Mouse (Mus musculus) liver, embryonic 14.5 days (tissue): Measurements from ENCODE around the gene Mgll. TPM values are rescaled to one million over a fixed set of nuclear protein-coding genes. Genes with fewer than 3 reads are reported as not detected.

ENCODE experiments used
- ATAC-seq: fragments of 200-750 bp; cut with Nextera tagmentation; 2 replicates; pipeline ENCODE4 v1.8.0; 2017; ENCODE audit warnings: moderate number of reproducible peaks, mild to moderate bottlenecking, moderate library complexity; ENCODE audit not compliant: insufficient read depth
- DNase-seq, 3 experiments: peaks; one replicate each; pipeline ENCODE4 v3.0.0-alpha.2; 2012 to 2013; ENCODE audit warnings: low read depth in 3 of 3, low spot score in 3 of 3
- H3K27ac ChIP-seq: fragments of 300-500 bp; sonication (generic); 2 replicates; pipeline ENCODE4 v1.5.1; 2014; ENCODE audit warnings: moderate library complexity, mild to moderate bottlenecking, control low read depth, inconsistent platforms
- H3K27me3 ChIP-seq: fragments of 300-500 bp; sonication (generic); 2 replicates; pipeline ENCODE4 v1.6.1; 2014; ENCODE audit warnings: mild to moderate bottlenecking, low read length, moderate library complexity; ENCODE audit not compliant: control insufficient read depth, insufficient read depth
- H3K36me3 ChIP-seq: fragments of 300-500 bp; sonication (generic); replicated peaks from 2 replicates; pipeline ENCODE4 v1.6.1; 2014; ENCODE audit warnings: low read depth; ENCODE audit not compliant: control insufficient read depth, insufficient read depth
- H3K4me1 ChIP-seq, 2 experiments: fragments of 200-500 bp in 1 of 2; fragments of 300-500 bp in 1 of 2; sonication (generic) in 1 of 2; replicated peaks; 2 replicates each; pipeline ENCODE4 v1.6.1; 2012 to 2014; ENCODE audit warnings: antibody characterized with exemption in 1 of 2, inconsistent platforms in 1 of 2, low read length in 1 of 2; ENCODE audit not compliant: control insufficient read depth in 2 of 2, insufficient read depth in 2 of 2
- H3K4me2 ChIP-seq: fragments of 300-500 bp; sonication (generic); 2 replicates; pipeline ENCODE4 v1.6.1; 2014; ENCODE audit warnings: low read depth, mild to moderate bottlenecking, control low read depth, moderate library complexity
- H3K4me3 ChIP-seq, 2 experiments: fragments of 200-500 bp in 1 of 2; fragments of 300-500 bp in 1 of 2; sonication (generic) in 1 of 2; 2 replicates each; pipeline ENCODE4 v1.5.1; 2012 to 2014; ENCODE audit warnings: low read depth in 2 of 2, low read length in 2 of 2, mild to moderate bottlenecking in 2 of 2, control low read depth in 1 of 2, inconsistent platforms in 1 of 2, moderate library complexity in 1 of 2; ENCODE audit not compliant: insufficient read depth in 1 of 2
- H3K9ac ChIP-seq: fragments of 300-500 bp; sonication (generic); replicated peaks from 2 replicates; pipeline ENCODE4 v1.6.1; 2014; ENCODE audit warnings: mild to moderate bottlenecking, control low read depth, moderate library complexity
- H3K9me3 ChIP-seq: fragments of 300-500 bp; sonication (generic); 2 replicates; pipeline ENCODE4 v1.6.1; 2016; ENCODE audit warnings: low read length, mixed read lengths; ENCODE audit not compliant: control insufficient read depth
- CTCF ChIP-seq: IDR thresholded peaks from 2 replicates; pipeline ENCODE4 v1.5.1; 2016; ENCODE audit warnings: antibody characterized with exemption, low read depth, control low read depth
- EP300 ChIP-seq: IDR thresholded peaks from 2 replicates; pipeline ENCODE4 v1.6.1; 2016; ENCODE audit warnings: antibody characterized with exemption, low read depth
- WGBS: fragments of 180-500 bp; shearing (Covaris S2); extraction: QIAGEN DNeasy Blood & Tissue Kit; methylation state at CpG from one replicate; pipeline ENCODE4 v1.1.7; 2014; ENCODE audit not compliant: insufficient replicate concordance; 5-methylcytosine and 5-hydroxymethylcytosine counted together
- polyA plus RNA-seq, 2 experiments: library from polyadenylated mRNA; depleted of rRNA in 1 of 2; stranded (reverse) in 1 of 2; unstranded in 1 of 2; fragments of >200 nt; fragmentation: Nextera tagmentation in 1 of 2; extraction: Ambion mirVana in 1 of 2; gene quantifications; 2 replicates each; pipeline versions ENCODE4 v1.2.1 to v1.2.3; 2012 to 2014

Gene Mgll
- polyA plus RNA-seq, 2 experiments = 17.0 to 68.0 TPM

DNA sequence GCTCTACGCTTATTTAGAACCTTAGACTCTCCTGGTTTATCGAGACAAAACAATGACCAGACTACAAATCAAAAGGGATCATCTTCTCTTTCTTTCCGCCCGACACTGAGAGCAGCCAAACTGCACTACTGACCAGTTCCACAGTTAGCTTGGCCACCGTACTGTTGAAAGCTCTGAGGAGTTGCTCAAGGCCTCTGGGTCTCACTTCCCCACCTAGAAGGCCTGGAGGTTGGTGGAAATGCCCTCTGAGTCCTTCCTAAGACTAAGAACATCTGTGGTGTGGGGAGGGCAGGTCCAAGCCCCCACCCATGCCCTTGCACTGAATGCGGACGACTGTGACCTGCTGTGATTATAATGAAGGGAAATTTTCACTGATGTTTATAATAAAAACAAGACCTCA, 141.5 kb downstream of the Mgll start:
- H3K4me2 ChIP-seq = no peak overlapping the region
- WGBS = 68% methylated on average over 7 of the region's 7 CpGs
- ATAC-seq (no peak), DNase-seq (no peak)
- H3K27ac ChIP-seq = no peak overlapping the region
- no peaks in the 10 kb centered on the region for H3K36me3 ChIP-seq
- H3K4me3 ChIP-seq = no peak overlapping the region
- H3K4me1 ChIP-seq = no peaks in the 10 kb centered on the region
- TF ChIP-seq EP300 = no peak
- no peak for TF ChIP-seq CTCF
- H3K27me3 ChIP-seq = no peaks in the 10 kb centered on the region
- H3K9ac ChIP-seq = no peak overlapping the region
- no peaks in the 10 kb centered on the region for H3K9me3 ChIP-seq

DNA sequence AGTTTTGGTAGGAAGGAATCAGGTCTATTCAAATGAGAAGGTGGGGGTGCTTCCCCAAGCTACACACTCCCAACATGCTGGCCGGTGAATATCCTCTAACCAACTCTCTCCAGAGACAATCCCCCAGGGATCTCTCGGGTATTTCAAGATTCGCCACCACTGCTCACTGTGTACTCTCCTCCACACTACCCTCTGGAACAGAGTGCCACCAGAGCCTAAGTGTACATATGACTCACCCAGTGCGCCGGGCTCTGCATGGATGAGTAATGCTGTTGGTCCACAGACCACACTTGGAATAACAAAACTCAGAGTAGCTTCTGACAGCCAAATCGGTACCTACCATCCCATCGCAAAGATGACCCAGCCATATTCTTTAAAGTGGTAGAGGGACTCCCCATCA, 145.2 kb downstream of the Mgll start:
- TF ChIP-seq CTCF (no peak), EP300 (no peak)
- H3K27me3 ChIP-seq = peaks cover 19% of the 10 kb centered on the region
- 68% methylated on average over 7 of the region's 7 CpGs for WGBS

DNA sequence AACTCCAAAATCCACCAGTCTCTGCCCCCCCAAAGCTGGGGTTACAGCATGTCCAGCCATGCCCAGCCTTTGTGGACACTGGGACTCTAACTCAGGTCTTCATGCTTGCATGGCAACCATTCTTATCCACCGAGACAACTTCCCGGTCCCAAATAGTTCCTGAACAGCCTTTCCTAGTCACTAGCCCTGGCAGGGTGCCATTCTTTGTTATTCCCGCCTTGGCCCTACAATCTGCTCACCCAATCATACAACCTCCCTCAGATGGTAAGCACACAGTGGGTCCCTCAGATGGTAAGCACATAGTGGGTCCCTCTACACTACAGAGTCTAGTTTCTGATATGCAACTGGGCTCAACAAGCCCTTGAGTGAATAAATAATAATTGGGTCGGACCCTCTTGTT, 146.4 kb downstream of the Mgll start:
- no peaks in the 10 kb centered on the region for H3K9me3 ChIP-seq
- H3K36me3 ChIP-seq = no peaks in the 10 kb centered on the region
- no peaks in the 10 kb centered on the region for H3K4me1 ChIP-seq
- WGBS = 58% methylated on average over 4 of the region's 4 CpGs
- no peak overlapping the region for H3K4me3 ChIP-seq
- H3K4me2 ChIP-seq = no peak overlapping the region
- ATAC-seq (no peak), DNase-seq (no peak)
- peaks cover 30% of the 10 kb centered on the region for H3K27me3 ChIP-seq
- no peak overlapping the region for H3K27ac ChIP-seq
- no peak overlapping the region for H3K9ac ChIP-seq
- TF ChIP-seq EP300 (no peak), CTCF (no peak)

More for the DNA sequence above, 145.2 kb downstream of the Mgll start:
- Histone ChIP-seq H3K9me3 (no peaks in the 10 kb centered on the region), H3K9ac (no peak overlapping the region), H3K36me3 (no peaks in the 10 kb centered on the region), H3K4me3 (no peak overlapping the region), H3K4me2 (no peak overlapping the region), H3K27ac (no peak overlapping the region), H3K4me1 (no peaks in the 10 kb centered on the region)
- ATAC-seq (no peak), DNase-seq (no peak)

GRCm38 (mm10) chr6:88871546-88871945, 147.3 kb downstream of the Mgll start:
- no peak overlapping the region for H3K4me2 ChIP-seq
- peaks cover 40% of the 10 kb centered on the region for H3K27me3 ChIP-seq
- no peak overlapping the region for H3K4me3 ChIP-seq
- TF ChIP-seq CTCF (no peak), EP300 (no peak)
- no peaks in the 10 kb centered on the region for H3K4me1 ChIP-seq
- ATAC-seq (no peak), DNase-seq (no peak)
- H3K36me3 ChIP-seq = no peaks in the 10 kb centered on the region
- H3K9me3 ChIP-seq = no peaks in the 10 kb centered on the region
- WGBS = 49% methylated on average over 8 of the region's 8 CpGs
- H3K9ac ChIP-seq = no peak overlapping the region
- H3K27ac ChIP-seq = no peak overlapping the region

DNA sequence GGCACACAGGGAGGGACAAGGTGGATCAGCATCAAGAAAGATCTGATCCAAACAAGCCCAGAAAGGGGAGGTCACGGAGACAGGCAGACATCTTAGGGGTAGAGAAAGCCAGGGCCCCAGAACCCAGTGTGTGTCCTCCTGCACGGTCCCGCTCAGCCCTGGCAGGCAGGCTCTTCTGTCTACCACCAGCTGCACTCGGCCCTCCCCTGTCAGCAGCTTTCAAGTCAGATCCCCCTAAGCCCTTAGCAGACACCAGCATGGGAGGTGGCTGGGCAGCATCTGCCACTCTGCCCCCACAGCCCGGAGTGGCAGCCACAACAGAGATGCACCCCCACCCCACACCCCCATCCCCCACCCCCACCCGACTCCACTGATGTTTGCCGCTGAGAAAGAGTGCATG, 148.6 kb downstream of the Mgll start:
- Histone ChIP-seq H3K27me3 (peaks cover 42% of the 10 kb centered on the region), H3K9ac (no peak overlapping the region), H3K4me3 (no peak overlapping the region), H3K4me1 (no peaks in the 10 kb centered on the region), H3K4me2 (no peak overlapping the region), H3K9me3 (no peaks in the 10 kb centered on the region), H3K27ac (no peak overlapping the region), H3K36me3 (no peaks in the 10 kb centered on the region)
- TF ChIP-seq CTCF (no peak), EP300 (no peak)
- 52% methylated on average over 7 of the region's 7 CpGs for WGBS
- ATAC-seq = no peak
- no peak for DNase-seq
